Mouse (Mus musculus) left cerebral cortex, postnatal 10 days (tissue): ENCODE results near the gene Cpt2. TPM values are rescaled to one million over a fixed set of nuclear protein-coding genes. Genes with fewer than 3 reads are reported as not detected.

Experiments used
- DNase-seq, 2 experiments: peaks; one replicate each; pipeline ENCODE4 v3.0.0; 2021 to 2022; ENCODE audit warnings: low spot score in 2 of 2, mixed read lengths in 1 of 2; ENCODE audit errors: extremely low spot score in 1 of 2
- intact Hi-C: fragments of 180-260 bp; cut with DNase I; formaldehyde crosslinking; loops from one replicate; pipeline ENCODE4 v1.15.1; 2025
- total RNA-seq, 2 experiments: library from RNA; stranded (reverse); gene quantifications; 2 replicates each; pipeline ENCODE4 v1.2.3; 2021

Cpt2 gene
- 1 to 10 TPM; 3.9 to 4.8 TPM for total RNA-seq

- intact Hi-C loops = loop anchor here (10.0 kb wide), 1 partner anchor 312 kb away; no protein-coding TSS in a partner anchor
- peak; percentile 72 to 96 for DNase-seq
Measured at GRCm38 (mm10) chr4:107923145-107923802, at the start of gene Cpt2. TSS of gene Cpt2 (minus strand) at chr4:107923610.

- no peak for DNase-seq
- intact Hi-C loops = no loop called here
Measured at GRCm38 (mm10) chr4:107971162-107971561, 47.8 kb upstream of the Cpt2 start.

- intact Hi-C loops = no loop called here
- DNase-seq = no peak
Measured at GRCm38 (mm10) chr4:107969781-107970180, 46.4 kb upstream of the Cpt2 start.

- no peak for DNase-seq
- intact Hi-C loops = no loop called here
Measured at GRCm38 (mm10) chr4:107967966-107968682, 44.7 kb upstream of the Cpt2 start, which contains the start of gene Slc1a7. TSS of gene Slc1a7 (plus strand) at chr4:107968332.

- no peak for DNase-seq
- intact Hi-C loops = no loop called here
Measured at GRCm38 (mm10) chr4:107966416-107967109, 43.2 kb upstream of the Cpt2 start.

GRCm38 (mm10) chr4:107962792-107963191 is 39.4 kb upstream of the Cpt2 start:
- intact Hi-C loops = no loop called here

GRCm38 (mm10) chr4:107962044-107962732 is 38.8 kb upstream of the Cpt2 start:
- intact Hi-C loops = no loop called here
- DNase-seq = peak in 1 of 2 experiments; percentile 38

More at GRCm38 (mm10) chr4:107962792-107963191, 39.4 kb upstream of the Cpt2 start:
- peak in 1 of 2 experiments; percentile 28 for DNase-seq

GRCm38 (mm10) chr4:107958487-107958886 is 35.1 kb upstream of the Cpt2 start:
- intact Hi-C loops = no loop called here
- no peak for DNase-seq

GRCm38 (mm10) chr4:107955691-107956090 is 32.3 kb upstream of the Cpt2 start:
- no peak for DNase-seq
- intact Hi-C loops = no loop called here

- DNase-seq = no peak
- intact Hi-C loops = no loop called here
Measured at GRCm38 (mm10) chr4:107952845-107953244, 29.4 kb upstream of the Cpt2 start.

- intact Hi-C loops = no loop called here
- no peak for DNase-seq
Measured at GRCm38 (mm10) chr4:107949918-107950317, 26.5 kb upstream of the Cpt2 start.

GRCm38 (mm10) chr4:107944141-107944540 is 20.7 kb upstream of the Cpt2 start:
- DNase-seq = no peak
- intact Hi-C loops = no loop called here

GRCm38 (mm10) chr4:107942741-107943140 is 19.3 kb upstream of the Cpt2 start:
- intact Hi-C loops = no loop called here
- DNase-seq = no peak

GRCm38 (mm10) chr4:107938124-107938523 is 14.7 kb upstream of the Cpt2 start:
- intact Hi-C loops = loop anchor here (5.0 to 10.0 kb wide), 3 partner anchors 137 to 387 kb away; partner anchors contain the start of gene Coa7
- DNase-seq = no peak

GRCm38 (mm10) chr4:107937338-107937737 is 13.9 kb upstream of the Cpt2 start:
- intact Hi-C loops = loop anchor here (5.0 to 10.0 kb wide), 3 partner anchors 137 to 387 kb away; partner anchors contain the start of gene Coa7
- DNase-seq = peak; percentile 67 to 81

GRCm38 (mm10) chr4:107935254-107935653 is 11.8 kb upstream of the Cpt2 start:
- intact Hi-C loops = loop anchor here (5.0 to 10.0 kb wide), 3 partner anchors 140 to 390 kb away; partner anchors contain the start of gene Coa7
- DNase-seq = no peak

- no peak for DNase-seq
- intact Hi-C loops = loop anchor here (10.0 kb wide), 2 partner anchors 142 to 392 kb away; partner anchors contain the start of gene Coa7
Measured at GRCm38 (mm10) chr4:107933239-107933638, 9.8 kb upstream of the Cpt2 start.

- no peak for DNase-seq
- intact Hi-C loops = loop anchor here (10.0 kb wide), 2 partner anchors 143 to 393 kb away; partner anchors contain the start of gene Coa7
Measured at GRCm38 (mm10) chr4:107931453-107931852, 8.0 kb upstream of the Cpt2 start.
